Mouse (Mus musculus) liver, adult 2 months (tissue): ENCODE measurements at regions not wholly inside any gene's neighbourhood (a gene's known extent, or its start where the extent isn't known, plus 50 kb on each side); places are given as distances from the start of the nearest gene placed in this dataset.

ENCODE experiments used
- DNase-seq: peaks from one replicate; pipeline ENCODE4 v3.0.0-alpha.2; 2011; ENCODE audit warnings: low read depth, low spot score; ENCODE audit errors: extremely low read depth
- H3K27ac ChIP-seq: fragments of 200-500 bp; replicated peaks from 2 replicates; pipeline ENCODE4 v1.5.1; 2012; ENCODE audit warnings: low read depth, mild to moderate bottlenecking, control low read depth, inconsistent platforms, low read length; ENCODE audit not compliant: insufficient read depth
- H3K27me3 ChIP-seq: fragments of 200-500 bp; 2 replicates; pipeline ENCODE4 v1.6.1; 2012; ENCODE audit warnings: mild to moderate bottlenecking, moderate library complexity, low read length, inconsistent platforms; ENCODE audit not compliant: control insufficient read depth, insufficient read depth
- H3K36me3 ChIP-seq: fragments of 200-500 bp; 2 replicates; pipeline ENCODE4 v1.6.1; 2012; ENCODE audit warnings: low read length, inconsistent platforms; ENCODE audit not compliant: control insufficient read depth, insufficient read depth
- H3K4me1 ChIP-seq: fragments of 200-500 bp; 2 replicates; pipeline ENCODE4 v1.6.1; 2011; ENCODE audit warnings: low read length; ENCODE audit not compliant: control insufficient read depth, insufficient read depth
- H3K4me3 ChIP-seq: fragments of 200-500 bp; 2 replicates; pipeline ENCODE4 v1.5.1; 2011; ENCODE audit warnings: low read depth, mild to moderate bottlenecking, control low read depth, low read length, moderate library complexity; ENCODE audit not compliant: insufficient read depth
- H3K79me2 ChIP-seq: fragments of 200-500 bp; 2 replicates; pipeline ENCODE4 v1.6.1; 2012; ENCODE audit warnings: inconsistent platforms, mild to moderate bottlenecking, low read length, moderate library complexity; ENCODE audit not compliant: control insufficient read depth, insufficient read depth
- H3K9ac ChIP-seq: fragments of 200-500 bp; 2 replicates; pipeline ENCODE4 v1.6.1; 2012; ENCODE audit warnings: low read depth, mild to moderate bottlenecking, control low read depth, inconsistent platforms, low read length
- CTCF ChIP-seq: fragments of 200-500 bp; IDR thresholded peaks from 2 replicates; pipeline ENCODE4 v1.5.1; 2011; ENCODE audit warnings: low read depth, low read length, control low read depth
- POLR2A ChIP-seq: fragments of 200-500 bp; IDR thresholded peaks from 2 replicates; pipeline ENCODE4 v1.6.1; 2011; ENCODE audit warnings: low read length, control low read depth; ENCODE audit not compliant: insufficient read depth; ENCODE audit errors: extremely low read depth
- WGBS: fragments of 180-500 bp; shearing (Covaris S2); methylation state at CpG from one replicate; pipeline ENCODE4 v1.1.7; 2018; 5-methylcytosine and 5-hydroxymethylcytosine counted together

DNA sequence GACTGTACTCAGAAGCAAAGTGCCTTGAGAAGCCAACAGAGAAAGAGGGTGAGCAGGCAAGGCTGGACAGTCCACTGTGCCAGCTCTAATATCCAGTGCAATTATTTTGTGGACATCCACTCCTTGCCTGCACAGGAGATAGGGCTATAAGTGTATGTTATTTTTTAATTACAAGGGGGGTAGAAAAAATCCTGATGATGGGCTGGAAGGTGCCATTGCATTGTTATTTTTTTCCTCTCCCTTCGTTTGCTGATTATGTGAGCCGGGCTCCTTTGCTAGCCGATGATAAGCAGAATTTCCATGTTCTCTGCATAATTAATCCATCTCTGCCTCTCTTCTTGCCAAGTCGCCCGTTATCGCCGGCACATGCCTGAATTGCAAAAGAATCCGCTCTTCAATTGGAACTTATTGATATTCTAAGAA lies 399.3 kb downstream of the 9330182O14Rik start:
- Histone ChIP-seq H3K4me1 (no peaks in the 10 kb centered on the region), H3K27ac (no peak overlapping the region), H3K79me2 (no peaks in the 10 kb centered on the region), H3K36me3 (no peaks in the 10 kb centered on the region), H3K27me3 (no peaks in the 10 kb centered on the region), H3K9ac (no peak overlapping the region), H3K4me3 (no peak overlapping the region)
- no peak for DNase-seq
- TF ChIP-seq POLR2A, result no peak
- TF ChIP-seq CTCF, result no peak
- 83% methylated on average over 8 of the region's 8 CpGs for WGBS

DNA sequence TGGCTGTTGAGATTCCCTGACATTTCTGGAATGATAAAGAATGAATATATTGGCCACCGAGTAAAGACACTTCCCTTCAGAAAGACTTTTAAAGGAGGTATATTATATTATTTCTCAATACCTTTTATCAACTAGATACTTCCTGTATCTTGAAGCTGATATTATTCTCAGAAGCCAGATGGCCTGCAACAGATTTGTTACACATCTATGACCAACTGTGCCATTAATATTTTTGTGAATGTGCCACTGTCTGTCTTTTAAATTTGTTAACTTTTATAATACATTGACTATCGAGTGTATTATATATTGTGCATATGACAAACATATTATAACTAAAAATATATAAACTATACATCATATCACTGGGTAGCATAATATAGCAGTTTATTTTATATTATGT lies 427.5 kb downstream of the 9330182O14Rik start:
- Histone ChIP-seq H3K4me3 (no peak overlapping the region), H3K36me3 (no peaks in the 10 kb centered on the region), H3K4me1 (no peaks in the 10 kb centered on the region), H3K27me3 (no peaks in the 10 kb centered on the region), H3K27ac (no peak overlapping the region), H3K79me2 (no peaks in the 10 kb centered on the region), H3K9ac (no peak overlapping the region)
- 91% methylated on average over 2 of the region's 2 CpGs for WGBS
- DNase-seq, result no peak
- TF ChIP-seq POLR2A (no peak), CTCF (no peak)

DNA sequence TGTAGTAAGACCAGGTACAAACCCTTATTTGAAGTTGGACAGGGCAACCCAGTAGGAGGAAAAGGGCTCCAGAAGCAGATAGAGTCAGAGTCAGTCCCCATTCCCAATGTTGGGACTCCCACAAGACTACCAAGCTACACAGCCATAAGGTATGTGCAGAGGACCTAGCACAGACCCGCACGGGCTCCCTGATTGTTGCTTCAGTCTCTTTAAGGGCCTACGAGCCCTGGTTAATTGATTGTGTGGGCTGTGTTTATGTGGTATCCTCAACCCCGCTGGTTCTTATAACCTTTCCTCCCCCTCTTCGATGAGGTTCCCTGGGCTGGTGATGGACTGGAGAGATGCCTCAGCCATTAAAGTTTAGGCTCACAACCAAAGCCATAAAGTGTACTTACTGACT lies 431.6 kb downstream of the 9330182O14Rik start:
- Histone ChIP-seq H3K79me2 (no peaks in the 10 kb centered on the region), H3K4me3 (no peak overlapping the region), H3K27me3 (no peaks in the 10 kb centered on the region), H3K27ac (no peak overlapping the region), H3K36me3 (no peaks in the 10 kb centered on the region), H3K4me1 (no peaks in the 10 kb centered on the region), H3K9ac (no peak overlapping the region)
- 70% methylated on average over 5 of the region's 5 CpGs for WGBS
- no peak for DNase-seq
- TF ChIP-seq POLR2A (no peak), CTCF (no peak)

DNA sequence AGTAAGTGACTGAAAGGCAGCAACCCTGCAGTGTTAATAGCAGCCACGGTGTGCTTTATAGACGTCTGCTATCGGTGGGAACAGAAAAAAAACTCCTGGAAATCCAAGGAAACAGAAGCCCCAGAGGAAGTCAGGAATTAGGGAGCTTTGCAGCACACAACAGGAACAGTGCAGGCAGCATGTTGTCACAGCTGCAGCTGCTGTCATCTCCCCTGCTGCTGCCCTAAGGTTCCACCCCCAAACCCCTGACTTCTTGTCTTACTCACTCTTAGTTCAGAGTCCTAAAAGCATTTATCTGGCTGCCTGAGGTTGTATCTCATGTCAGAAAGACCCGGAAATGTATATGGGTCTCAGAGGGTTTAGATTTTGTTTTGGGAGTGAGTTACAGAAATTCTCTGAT lies 432.3 kb downstream of the 9330182O14Rik start:
- no peak for DNase-seq
- TF ChIP-seq POLR2A (no peak), CTCF (no peak)
- Histone ChIP-seq H3K27me3 (no peaks in the 10 kb centered on the region), H3K27ac (no peak overlapping the region), H3K79me2 (no peaks in the 10 kb centered on the region), H3K4me3 (no peak overlapping the region), H3K4me1 (no peaks in the 10 kb centered on the region), H3K36me3 (no peaks in the 10 kb centered on the region), H3K9ac (no peak overlapping the region)
- 23% methylated on average over 4 of the region's 4 CpGs for WGBS

DNA sequence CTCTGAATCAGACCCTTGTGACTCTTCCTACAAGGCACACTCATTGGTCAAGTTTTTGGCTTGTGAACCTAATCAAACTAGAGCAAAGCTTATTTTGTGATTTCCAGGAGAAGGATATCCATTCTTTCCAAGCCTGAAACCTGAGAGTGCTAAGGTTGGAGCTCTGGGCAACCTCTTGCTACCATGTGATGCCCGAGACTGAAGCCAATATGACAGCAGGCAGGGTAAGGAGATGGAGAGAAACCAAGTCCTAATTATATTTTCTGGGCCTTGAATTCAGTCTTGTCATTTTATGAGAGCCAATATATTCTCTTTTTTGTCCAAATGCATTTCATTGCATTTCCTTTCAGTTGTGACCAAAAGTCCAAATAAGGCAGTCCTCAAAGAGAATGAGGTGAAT lies 434.5 kb downstream of the 9330182O14Rik start:
- H3K4me1 ChIP-seq, result no peaks in the 10 kb centered on the region
- H3K36me3 ChIP-seq, result no peaks in the 10 kb centered on the region
- DNase-seq, result no peak
- no peak for TF ChIP-seq POLR2A
- TF ChIP-seq CTCF, result no peak
- H3K4me3 ChIP-seq, result no peak overlapping the region
- no peak overlapping the region for H3K9ac ChIP-seq
- WGBS, result 81% methylated on average over 1 of the region's 1 CpGs
- no peak overlapping the region for H3K27ac ChIP-seq
- H3K27me3 ChIP-seq, result no peaks in the 10 kb centered on the region
- no peaks in the 10 kb centered on the region for H3K79me2 ChIP-seq
